Mouse (Mus musculus) WW6 (cell line): ENCODE measurements around the gene Tubgcp3.
"Not testable (repeated sequence)": the region's sequence is repeated elsewhere in the genome, so short reads cannot be mapped to it uniquely, and the experiment has no call there.

Experiments
- DNase-seq: peaks from one replicate; pipeline ENCODE4 v3.0.0-alpha.2; 2013; ENCODE audit warnings: low read depth, low spot score

Tubgcp3 gene

DNA sequence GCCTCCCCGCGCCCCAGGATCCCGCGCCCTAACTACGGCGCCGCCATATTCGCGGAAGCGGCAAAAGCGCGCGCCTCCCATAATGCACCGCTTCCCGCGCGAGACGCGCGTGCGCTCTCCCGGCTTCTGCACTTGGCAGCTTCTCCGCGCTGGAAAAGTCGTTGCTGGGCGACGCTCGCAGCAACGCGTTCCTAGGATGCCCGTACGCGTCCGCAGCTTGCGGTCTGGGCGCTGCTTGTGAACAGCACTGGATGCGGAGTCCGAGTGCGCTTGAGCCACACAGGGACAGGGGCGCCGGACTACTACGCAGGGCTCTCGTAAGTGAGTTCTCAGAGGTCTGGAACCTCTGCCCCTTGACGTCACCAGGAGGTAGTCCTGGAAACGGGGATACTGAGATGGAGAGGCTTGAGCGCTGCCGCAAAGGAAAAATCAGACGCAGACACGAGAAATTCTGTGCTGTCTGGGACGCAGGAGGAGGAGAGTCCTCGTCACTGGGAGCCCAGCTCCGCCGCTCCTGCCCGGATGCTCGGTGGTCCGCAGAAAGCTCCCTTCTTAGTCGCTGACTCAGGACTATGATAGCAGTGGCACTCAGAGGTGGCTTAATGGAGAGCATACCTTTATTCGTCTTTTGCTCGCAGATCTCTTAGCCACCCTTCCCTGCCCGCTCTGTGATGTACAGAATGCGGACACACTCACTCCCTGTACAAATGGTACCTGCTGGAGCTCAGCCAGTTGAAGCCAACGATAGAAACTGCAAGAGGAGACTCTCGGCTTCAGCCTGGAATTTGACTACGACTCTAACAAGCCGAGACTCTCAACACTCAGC lies at the start of gene Tubgcp3:
Tubgcp3 (minus strand) TSS at position 193 of the 826 bp plus-strand sequence.
- peak; percentile 91 for DNase-seq

DNA sequence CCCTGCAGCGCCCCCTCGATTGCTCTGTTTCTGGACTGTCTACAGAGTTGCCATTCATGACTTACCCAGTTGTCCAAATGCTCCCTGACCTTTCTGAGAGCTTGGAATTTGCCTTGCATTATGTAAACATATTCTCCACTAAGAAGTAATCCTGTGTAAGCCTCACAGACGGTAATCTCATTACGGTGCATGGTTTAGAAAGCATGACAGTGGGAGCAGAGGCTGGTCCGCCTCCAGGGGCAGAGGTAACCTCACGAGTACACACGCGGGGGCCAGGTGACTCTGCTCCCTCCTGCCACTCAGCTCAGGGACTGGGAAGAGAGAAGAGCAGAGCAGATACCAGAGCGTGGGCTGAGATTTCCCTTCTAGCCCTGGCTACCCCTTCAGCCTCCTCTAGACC lies 47.0 kb upstream of the Tubgcp3 start:
- no peak for DNase-seq

DNA sequence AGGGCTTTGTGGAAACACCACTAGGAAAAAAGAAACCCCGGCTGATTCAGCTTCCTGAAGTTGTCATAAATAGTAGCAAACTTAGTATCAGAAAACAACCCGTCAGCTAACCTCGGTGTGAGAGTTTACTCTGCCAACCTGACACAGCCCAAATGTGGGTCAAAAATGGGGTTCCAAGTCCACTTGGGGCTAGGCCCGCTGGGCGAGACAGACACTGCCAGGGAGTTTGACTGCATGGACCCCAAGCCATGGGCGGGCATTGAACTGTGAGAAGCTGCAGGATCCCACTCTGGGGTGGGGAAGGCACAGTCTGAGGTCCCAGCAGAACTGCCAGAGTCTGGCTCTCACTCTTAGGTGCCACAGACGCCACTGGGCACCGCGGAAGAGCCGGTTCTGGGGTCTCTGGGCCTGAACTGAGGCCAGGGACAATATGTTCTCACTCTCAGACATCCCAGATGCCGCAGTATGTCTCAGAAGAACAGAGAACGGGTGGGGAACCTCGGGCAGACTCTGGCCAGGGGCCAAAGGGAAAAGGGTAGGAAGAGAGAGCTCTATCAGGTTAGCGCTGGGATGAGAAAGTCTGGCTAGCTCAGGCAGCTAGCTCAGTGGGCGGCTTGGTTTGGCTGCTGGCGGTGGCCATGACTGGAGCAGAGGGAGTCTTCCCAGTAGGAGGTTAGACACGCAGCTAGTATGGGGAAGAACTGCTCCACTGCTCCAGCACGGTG lies 44.0 kb upstream of the Tubgcp3 start:
- no peak for DNase-seq

DNA sequence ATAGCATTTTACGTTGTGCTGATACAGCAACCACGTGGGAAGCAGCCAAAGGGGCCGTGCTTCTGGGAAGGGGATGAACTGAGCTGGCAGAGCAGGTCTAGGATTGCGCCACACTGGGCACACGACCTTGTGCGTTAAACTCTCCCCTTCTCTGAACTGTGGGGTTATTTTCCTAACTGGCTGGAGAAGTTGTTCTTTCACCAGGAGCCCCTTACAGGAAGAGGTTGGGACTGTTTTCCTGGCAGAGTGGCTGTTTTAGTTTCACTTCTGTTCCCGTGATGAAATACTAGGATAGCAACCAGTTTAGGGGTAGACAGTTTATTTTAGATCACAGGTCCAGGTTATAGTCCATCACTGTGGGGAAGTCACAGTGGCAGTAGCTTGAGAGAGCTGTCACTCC lies 39.6 kb upstream of the Tubgcp3 start:
- DNase-seq: no peak

DNA sequence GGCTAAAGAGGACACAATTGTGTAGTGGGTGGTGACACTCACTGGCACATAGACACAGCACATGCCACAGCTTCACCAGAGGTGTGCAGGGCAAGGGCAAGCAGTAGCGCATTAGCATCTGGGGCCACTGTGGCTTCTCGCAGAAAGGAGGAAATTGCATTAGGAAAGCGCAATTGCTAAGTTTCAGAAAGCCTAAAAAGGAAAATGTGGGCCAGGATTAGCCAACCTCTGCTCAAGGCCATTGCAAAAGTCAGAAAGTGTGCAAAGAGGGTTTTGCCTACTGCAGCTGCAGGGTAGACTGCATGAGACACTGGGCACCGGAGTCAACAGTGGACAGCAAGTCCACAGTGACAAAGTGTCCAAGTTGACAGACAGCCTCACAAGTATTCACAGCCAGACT lies 31.5 kb upstream of the Tubgcp3 start:
- DNase-seq: no peak

DNA sequence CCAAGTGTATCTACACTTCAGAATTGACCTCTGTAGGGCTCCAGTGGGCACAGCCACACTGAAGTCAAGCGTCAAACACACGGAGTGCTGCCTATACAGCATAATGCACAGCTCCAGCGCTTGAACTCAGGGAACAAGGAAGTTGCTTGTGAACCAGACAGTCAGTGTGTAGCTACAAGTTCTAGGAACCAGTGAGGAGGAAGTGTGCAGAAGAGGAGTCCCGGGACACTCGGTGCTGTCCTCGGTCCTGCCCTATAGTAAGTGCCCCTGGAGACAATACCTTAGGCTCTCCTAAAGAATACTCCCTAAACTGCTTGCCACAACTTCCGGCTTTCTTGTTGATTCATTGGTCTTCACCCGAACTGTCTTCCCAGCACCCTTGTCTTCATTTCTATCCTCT lies 30.2 kb upstream of the Tubgcp3 start:
- DNase-seq: no peak

DNA sequence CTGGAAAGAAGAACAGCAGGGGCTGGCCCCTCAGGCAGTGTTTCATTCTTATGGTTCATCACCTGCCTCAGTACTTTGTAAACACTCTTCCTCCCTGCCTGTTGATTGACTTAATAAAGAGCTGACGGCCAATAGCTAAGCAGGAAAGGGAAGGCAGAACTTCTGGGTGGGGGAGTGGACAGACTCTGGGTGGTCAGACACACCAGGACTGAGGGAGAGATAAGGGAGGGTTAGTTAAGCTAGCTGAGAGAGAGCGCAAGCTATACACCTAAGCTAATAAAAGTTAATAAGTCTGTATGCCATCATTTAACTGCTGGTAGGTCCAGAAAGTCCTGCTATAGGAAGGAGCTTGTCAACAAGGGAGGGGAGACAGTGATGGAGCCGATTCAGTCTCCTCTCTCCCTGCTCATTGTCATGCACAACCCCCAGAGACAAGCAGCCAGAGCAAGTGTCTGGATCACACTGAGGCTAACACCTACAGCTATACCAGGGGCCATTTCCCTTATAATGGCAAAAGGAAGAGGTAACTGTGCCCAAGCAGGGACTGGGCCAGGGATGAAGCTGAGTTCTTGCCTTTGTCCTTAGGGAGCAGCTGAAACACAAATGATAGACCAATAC lies 26.7 kb upstream of the Tubgcp3 start:
- DNase-seq: no peak

DNA sequence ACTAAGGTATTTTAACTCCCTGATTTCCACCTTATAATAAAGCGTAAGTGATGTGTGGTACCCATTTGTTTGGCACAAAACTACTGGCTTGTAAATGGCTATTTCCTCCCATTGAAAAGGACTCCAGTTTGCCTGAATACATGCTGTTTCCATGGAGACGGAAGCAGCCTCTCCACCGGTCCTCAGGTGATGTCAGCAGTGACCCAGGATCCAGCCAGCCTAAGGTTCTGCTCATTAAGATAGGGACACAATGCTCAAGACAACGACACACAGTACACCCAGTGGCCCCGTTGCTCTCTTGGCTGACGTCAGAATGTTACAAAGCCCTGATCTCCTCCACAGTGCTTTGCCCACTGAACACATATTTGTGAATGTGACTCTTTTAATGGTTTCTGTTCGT lies 16.8 kb upstream of the Tubgcp3 start:
- DNase-seq: no peak

DNA sequence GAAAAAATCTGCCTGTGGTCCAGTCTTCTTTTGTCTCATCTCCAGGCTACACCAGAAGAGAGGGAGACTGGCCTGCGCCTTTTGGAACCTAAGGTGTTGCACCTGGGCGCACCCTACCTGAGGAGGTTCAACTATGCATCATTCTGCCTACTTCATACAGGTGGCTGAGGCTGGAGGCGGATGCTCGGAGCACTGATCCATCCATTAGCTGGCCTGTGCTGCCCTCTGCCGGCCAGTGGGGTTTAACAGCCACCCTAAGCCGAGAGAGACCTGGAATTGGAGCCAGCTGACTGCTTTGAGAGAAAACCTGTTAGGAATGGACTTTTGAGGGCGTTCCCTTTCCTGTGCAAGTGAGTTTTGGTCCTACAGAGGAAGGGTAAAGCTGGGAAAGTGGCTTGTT lies 5.5 kb upstream of the Tubgcp3 start:
- peak; percentile 63 for DNase-seq

DNA sequence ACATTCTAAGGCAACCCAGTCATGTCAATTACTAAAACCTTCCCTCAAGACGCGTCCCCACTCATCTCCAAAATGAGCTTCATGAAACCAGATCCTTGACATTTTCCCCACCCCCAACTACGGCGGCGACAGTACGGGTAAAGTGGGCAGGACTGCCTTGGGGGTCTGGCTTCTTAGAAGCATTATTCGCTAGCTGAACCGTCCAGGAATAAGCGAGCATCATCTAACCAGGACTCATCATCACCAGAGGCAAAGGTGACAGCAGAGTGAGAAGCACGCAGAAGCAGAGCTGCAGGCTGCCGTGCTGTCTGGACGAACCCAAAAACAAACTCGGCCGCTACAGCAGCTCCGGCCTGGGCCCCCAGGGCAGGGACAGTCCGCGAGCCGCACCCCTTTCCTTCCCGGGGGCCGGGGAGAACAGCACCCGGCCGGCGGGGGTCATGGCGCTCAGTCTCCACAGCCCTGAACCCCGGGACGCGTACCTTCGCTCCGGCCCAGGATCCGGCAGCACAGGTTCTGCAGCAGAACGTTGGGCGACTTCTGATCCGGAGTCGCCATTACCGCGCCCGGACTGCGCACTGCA lies 484 bp downstream of the Tubgcp3 start:
- no peak for DNase-seq

DNA sequence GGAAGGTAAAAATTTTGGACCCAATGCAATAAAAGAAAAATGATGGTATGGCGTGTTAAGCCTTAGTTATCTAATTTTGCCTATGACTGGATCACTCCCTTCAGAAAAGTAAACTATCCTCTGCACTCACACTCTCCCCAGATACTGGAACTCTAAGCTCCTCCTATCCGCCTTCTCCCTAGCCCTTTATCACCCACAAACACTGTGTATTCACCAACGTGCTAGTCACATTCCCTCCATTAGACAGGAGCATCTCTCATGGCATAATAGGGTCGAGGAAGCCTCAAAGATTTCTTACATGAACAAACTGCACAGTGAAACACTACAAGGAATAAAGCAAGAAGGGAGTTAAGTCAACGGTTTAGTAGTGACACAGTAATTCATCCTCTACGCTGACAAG lies 1.1 kb downstream of the Tubgcp3 start:
- DNase-seq: no peak

DNA sequence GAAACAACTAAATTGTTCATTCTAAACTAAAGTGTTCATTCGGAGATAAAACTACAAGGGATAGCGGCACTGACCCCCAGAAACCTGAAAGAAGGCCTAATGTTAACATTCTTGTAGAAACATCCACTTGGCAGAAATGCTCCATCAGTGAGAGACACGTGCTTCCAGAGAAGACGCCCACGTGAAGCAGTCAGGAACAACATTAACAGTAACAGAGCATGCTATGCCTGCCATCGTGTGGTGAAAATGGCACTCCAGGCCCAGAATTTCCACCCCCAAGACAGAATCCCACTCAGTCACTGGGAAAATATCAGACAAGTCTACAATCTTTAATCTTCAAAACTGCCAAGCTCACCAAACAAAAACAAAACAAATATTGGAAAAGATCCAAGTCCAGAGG lies 3.2 kb downstream of the Tubgcp3 start:
- DNase-seq: no peak

DNA sequence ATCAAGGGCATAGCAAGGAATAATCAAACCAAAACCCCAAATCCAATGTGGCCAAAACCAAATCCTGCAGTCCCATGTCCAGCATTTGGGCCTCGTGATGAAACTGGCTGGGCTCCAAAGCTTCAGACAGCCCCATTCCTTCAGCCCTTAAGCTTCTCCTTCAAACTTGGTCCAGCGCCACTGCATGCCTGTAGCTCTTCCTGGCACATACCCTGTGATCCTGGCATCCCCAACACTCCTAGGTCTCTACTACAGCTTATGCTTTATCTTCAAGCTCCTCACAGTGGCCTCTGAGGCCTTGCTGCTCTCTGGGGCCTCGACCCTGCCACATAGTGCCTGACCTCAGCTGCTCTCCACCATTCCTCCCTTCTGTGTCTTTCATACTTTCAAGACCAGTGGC lies 5.5 kb downstream of the Tubgcp3 start:
- DNase-seq: not testable (repeated sequence)

DNA sequence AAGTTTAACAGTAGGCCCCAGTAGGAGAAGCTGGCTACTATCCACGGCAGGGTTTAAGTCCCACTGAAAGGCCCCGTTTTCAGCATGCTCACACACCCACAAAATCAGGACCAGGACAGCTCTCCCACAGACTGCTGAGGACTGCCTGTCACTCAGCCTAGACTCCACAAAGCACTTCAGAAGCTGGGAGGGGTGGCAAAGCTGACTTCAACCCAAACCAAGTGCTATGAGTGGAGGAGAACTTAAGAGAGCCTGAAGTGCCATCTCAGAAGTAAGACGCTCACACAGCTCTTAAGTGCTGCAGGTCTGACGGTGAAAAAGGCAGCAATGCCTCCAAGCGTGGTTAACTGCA lies 9.0 kb downstream of the Tubgcp3 start:
- no peak for DNase-seq

DNA sequence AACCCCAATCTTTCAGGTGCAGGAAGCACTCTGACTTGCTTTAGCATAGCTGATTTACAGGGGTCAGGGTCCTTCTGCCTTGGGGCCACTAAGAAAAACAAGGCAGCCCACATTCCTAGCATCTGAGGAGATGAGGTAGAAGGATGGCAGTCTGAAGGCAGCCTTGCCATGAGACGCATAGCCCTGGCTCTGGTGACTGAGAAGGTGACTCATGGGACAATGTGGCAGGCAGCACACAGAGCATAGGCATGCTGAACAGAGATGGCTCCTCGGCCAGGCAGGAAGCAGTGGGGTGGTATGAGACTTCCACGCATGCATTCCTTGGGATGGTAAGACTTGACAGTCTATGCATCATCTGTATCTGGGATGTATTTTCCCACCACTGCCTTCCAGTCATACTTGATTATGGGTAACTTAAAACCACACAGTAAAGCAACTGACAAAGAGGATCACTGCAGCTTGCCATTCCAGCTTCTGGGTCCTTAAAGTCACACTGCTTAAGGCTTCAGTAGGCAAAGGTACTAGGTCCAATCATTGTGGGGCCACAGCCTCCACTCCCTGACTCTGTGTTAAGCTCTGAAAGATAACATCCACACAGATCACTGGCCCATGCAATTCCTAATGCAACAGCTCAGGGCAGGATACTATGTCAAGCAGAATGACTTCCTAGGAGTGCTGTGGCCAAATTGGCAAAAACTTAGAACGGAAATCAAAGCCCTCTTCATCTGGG lies 9.5 kb downstream of the Tubgcp3 start:
- DNase-seq: no peak

DNA sequence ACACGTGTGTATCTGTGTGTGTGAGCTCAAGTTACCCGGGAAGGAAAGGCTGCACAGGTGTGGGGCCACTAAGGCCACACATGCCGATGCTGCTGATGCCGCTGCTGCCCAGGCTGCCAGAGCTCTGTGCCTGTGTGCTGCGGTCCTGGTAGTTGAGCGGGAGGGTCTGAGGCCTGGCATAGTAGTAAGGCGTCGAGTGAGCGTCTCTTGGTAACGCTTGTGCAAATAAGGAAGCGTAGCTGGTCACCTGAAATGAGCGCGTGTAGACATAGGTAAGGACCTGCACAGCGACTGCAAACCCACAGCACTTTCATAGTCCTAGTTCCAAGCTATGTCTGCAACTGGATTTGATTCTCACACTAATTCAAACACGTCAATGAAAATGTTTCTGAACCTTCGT lies 14.6 kb downstream of the Tubgcp3 start:
- no peak for DNase-seq

DNA sequence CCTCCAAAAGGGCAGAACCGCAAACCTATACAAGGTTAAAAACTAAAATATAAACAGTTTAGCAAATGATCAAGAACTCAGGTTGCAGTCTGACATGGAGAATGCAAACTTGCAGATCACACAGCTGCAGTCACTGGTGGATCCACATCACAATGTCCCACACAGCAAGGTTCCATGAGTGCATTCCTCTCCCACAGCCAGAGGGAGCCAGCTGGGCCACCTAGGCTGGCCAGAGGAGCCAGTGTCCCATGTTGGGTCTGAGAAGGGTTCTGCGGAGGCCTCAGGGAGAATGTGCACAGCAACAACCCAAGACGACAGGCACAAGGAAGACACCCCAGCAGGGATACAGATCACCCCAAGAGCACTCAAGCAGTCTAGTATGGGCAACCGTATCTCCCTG lies 20.8 kb downstream of the Tubgcp3 start:
- no peak for DNase-seq

DNA sequence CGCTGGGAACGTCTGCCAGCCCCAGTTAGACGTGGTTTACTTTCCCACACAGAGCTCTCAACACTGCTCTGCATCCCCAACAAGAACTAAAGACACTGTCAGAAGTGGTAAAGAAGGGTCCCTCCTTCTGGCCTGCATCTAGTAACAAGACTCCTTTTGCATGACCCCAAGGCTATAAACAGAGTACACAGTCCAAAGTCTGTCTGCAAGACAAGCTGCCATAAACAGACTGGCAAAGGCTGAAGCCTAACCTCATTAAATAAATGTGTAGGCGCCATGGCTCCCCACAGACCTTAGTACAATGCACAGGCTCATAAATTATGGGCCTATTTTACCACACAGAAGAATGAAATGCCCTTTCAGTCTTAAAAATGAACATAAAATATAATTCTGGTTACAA lies 21.6 kb downstream of the Tubgcp3 start:
- DNase-seq: no peak

DNA sequence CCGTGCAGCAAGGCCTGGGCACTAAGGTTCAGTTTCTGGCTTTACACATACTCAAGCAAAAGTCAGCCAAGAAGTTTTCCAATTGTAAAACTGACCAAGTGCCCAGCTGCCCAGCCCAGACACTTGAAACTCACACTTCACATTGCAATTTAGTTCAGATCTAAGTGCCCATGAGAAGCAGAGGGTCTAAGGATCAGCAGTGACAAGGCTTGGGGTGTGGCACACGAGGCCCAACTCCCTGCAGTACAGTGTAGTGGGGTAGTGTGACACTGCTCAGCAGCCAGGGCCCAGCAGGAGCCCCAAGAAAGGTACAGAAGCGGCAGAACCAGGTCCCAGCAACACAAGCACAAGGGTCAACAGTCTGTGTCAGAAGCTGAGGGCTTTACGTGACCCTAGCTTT lies 23.1 kb downstream of the Tubgcp3 start:
- no peak for DNase-seq

DNA sequence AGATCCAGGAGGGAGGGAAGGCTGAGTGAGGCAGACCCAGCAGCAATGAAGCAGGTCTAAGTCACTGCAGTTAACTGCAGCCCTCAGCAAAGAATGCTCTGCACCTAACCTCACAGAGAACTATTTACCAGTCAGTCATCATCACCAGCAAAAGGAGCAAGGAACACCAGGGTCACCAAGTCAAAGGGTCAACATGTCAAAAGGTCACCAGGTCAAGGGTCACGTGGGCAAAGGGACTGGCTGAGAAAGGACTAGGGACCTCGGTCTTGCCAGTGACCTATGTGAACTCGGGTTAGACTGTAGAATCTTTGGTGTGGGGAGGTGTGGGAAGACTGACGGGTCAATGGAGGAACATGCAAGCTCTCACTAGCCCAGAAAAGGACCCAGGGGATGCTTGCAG lies 25.5 kb downstream of the Tubgcp3 start:
- no peak for DNase-seq

DNA sequence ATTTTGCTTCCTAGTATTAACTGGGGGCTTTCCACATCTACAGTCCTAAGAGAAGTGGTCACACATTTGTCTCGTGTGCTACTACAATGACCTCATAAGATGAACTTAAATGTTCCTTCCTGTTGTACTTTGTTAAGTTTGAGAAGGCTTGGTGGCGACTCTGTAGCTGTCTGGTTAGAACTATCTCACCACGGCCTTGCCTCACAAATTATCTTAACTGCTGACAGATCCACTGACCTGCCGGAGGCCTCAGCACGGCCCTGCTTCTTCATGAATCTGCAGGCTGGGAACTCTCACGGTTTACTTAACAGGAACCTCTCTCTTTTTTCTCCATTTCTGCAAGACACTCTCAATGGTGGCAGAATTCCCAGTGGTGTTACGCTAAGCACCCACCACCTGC lies 27.2 kb downstream of the Tubgcp3 start:
- DNase-seq: no peak

DNA sequence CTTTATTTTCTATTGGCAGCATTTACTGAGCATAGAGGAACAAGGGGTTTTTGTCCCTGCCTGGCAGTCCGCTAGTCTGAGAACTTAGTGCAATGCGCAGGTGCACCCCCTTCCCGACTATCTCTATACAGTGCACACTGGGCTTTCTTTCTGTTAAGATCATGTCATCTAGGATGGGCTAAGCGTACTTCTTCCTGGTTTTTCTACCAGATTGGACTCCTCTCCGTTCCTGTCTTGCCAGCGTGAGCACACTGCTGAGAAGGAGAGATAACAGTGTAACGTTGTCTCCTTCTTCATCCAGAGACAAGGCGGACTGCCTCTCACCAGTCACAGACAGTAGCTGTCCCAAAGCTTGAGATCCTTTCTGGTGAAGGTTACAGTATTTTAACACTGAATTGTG lies 27.7 kb downstream of the Tubgcp3 start:
- no peak for DNase-seq
